Mouse (Mus musculus) heart, postnatal 0 days (tissue): ENCODE results near the gene Mmp19.

Experiments
- CTCF ChIP-seq: IDR thresholded peaks from 2 replicates; pipeline ENCODE4 v1.5.1; 2016; ENCODE audit warnings: antibody characterized with exemption, control low read depth, low read depth
- EP300 ChIP-seq: IDR thresholded peaks from 2 replicates; pipeline ENCODE4 v1.6.1; 2016; ENCODE audit warnings: antibody characterized with exemption, low read depth

DNA sequence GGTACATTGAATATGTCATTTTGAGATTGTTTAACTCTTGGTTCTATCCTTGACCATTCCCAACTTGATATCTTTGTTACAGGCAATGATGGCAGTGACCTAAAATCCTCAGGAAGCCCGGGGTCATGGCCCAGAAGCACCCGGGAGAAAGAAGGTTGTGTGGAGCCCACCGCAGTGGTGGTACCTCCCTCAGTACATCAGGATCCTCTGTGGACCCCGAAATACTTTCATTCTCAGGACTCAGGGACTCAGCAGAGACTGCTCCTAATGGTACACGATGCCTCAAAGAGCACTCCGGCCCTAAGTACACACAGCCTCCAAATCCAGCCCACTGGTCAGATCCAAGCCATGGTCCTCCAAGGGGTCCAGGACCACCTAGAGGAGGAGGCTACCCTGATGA is 15.4 kb downstream of the Mmp19 start:
- TF ChIP-seq EP300 (no peak), CTCF (no peak)
